Mouse (Mus musculus) hindbrain, embryonic 15.5 days (tissue): ENCODE data around the gene Camk1. TPM values are rescaled to one million over a fixed set of nuclear protein-coding genes. Genes with fewer than 3 reads are reported as not detected.

ENCODE experiments used
- ATAC-seq: fragments of 200-750 bp; cut with Nextera tagmentation; 2 replicates; pipeline ENCODE4 v1.8.0; 2017; ENCODE audit warnings: low read depth, moderate number of reproducible peaks, moderate TSS enrichment; ENCODE audit not compliant: low FRiP score
- H3K27ac ChIP-seq: fragments of 300-500 bp; sonication (generic); replicated peaks from 2 replicates; pipeline ENCODE4 v1.5.1; 2015; ENCODE audit warnings: mild to moderate bottlenecking, inconsistent platforms
- H3K27me3 ChIP-seq: fragments of 300-500 bp; sonication (generic); 2 replicates; pipeline ENCODE4 v1.6.1; 2015; ENCODE audit warnings: control low read depth, inconsistent platforms
- H3K36me3 ChIP-seq: fragments of 300-500 bp; sonication (generic); 2 replicates; pipeline ENCODE4 v1.6.1; 2015; ENCODE audit warnings: control low read depth, inconsistent platforms
- H3K4me1 ChIP-seq: fragments of 300-500 bp; sonication (generic); replicated peaks from 2 replicates; pipeline ENCODE4 v1.6.1; 2015; ENCODE audit warnings: control low read depth, inconsistent platforms
- H3K4me2 ChIP-seq: fragments of 300-500 bp; sonication (generic); 2 replicates; pipeline ENCODE4 v1.6.1; 2015; ENCODE audit warnings: moderate library complexity, mild to moderate bottlenecking, inconsistent platforms
- H3K4me3 ChIP-seq: fragments of 300-500 bp; sonication (generic); 2 replicates; pipeline ENCODE4 v1.5.1; 2015; ENCODE audit warnings: mild to moderate bottlenecking, inconsistent platforms
- H3K9ac ChIP-seq: fragments of 300-500 bp; sonication (generic); 2 replicates; pipeline ENCODE4 v1.6.1; 2015; ENCODE audit warnings: inconsistent platforms
- H3K9me3 ChIP-seq: fragments of 300-500 bp; sonication (generic); 2 replicates; pipeline ENCODE4 v1.6.1; 2016; ENCODE audit warnings: control low read depth, inconsistent platforms
- WGBS: fragments of 180-500 bp; shearing (Covaris S2); methylation state at CpG from one replicate; pipeline ENCODE4 v1.1.7; 2015; 5-methylcytosine and 5-hydroxymethylcytosine counted together
- polyA plus RNA-seq: library from polyadenylated mRNA; unstranded; fragments of >200 nt; fragmentation: Nextera tagmentation; extraction: Ambion mirVana; gene quantifications from 2 replicates; pipeline ENCODE4 v1.2.1, GENCODE M21; 2015

Camk1 gene
- polyA plus RNA-seq, 1 experiment from 2014 or later, result 117 TPM

DNA sequence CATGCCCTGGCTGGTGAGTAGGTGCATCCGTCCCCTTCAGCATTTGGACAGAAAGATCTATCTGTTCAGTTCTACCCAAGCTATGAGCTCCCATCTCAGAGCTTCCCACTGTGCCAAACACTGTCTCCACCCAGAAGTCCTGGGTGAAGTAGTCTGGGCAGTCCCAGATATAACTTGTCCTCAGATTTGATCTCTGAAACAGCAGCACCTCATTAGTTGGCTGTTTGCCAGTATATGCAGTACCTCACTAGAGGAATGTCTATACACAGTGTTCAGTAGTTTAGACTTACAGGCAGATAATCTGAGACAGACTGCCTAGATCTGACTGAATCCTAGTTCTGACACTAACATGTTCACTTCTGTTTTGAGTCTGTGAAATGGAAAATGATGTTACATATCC lies 14.4 kb downstream of the Camk1 start:
- peaks cover 21% of the 10 kb centered on the region for H3K4me1 ChIP-seq
- no peak overlapping the region for H3K27ac ChIP-seq
- no peak overlapping the region for H3K4me2 ChIP-seq
- H3K4me3 ChIP-seq, result no peak overlapping the region
- no peak overlapping the region for H3K9ac ChIP-seq
- no peak for ATAC-seq
- H3K9me3 ChIP-seq, result no peaks in the 10 kb centered on the region
- H3K36me3 ChIP-seq, result peaks cover 23% of the 10 kb centered on the region
- WGBS, result 92% methylated on average over 1 of the region's 1 CpGs
- H3K27me3 ChIP-seq, result no peaks in the 10 kb centered on the region

DNA sequence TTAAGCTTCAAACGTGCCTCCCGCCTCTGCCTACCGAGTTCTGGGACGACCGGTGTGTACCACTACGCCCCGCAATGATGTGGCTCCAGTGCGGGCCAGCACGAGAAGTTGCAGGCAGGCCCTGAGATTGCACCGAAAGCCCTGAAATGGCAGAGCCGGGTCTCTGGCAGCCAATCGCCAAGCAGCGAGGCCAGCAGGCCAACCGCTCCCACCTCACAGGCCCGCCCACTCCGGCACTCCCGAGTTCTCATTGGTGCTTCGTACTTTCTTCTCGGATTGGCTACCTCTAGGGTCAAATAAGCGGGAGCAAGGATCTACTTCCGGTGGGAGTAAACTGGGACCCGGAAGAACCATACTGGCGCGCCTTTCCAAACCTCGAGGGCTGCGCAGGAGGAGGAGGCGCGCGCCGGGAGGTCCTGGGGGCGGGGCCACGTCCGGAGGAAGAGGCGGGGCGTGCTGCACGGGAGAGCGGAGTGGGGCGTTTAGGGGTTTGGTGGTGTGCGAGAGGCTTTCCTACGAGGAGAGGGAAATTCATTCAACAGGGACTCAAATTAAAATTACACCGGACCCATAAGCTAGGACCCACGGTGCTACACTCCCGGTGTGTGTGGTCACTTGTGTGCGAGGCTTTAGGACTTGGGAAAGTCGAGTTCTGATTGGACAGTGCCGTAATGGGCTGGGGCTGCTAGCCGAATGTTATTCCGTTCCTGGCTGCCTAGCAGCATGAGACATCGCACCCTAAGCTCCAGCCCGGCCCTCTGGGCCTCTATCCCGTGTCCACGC lies 17.1 kb downstream of the Camk1 start, which contains the start of gene Ogg1:
Gene Ogg1 (plus strand): TSS at position 440 of the 783 bp plus-strand sequence.
- Histone ChIP-seq H3K9me3 (no peaks in the 10 kb centered on the region), H3K36me3 (peaks cover 39% of the 10 kb centered on the region), H3K4me2 (peak within 1 kb of the TSS; percentile 86), H3K9ac (peak within 1 kb of the TSS; percentile 67), H3K4me1 (peaks cover 16% of the 10 kb centered on the region), H3K27ac (peak within 1 kb of the TSS; percentile 84), H3K4me3 (peak within 1 kb of the TSS; percentile 59), H3K27me3 (no peaks in the 10 kb centered on the region)
- WGBS, result under 1% methylated on average over 52 of the region's 52 CpGs
- ATAC-seq, result peak; percentile 99

DNA sequence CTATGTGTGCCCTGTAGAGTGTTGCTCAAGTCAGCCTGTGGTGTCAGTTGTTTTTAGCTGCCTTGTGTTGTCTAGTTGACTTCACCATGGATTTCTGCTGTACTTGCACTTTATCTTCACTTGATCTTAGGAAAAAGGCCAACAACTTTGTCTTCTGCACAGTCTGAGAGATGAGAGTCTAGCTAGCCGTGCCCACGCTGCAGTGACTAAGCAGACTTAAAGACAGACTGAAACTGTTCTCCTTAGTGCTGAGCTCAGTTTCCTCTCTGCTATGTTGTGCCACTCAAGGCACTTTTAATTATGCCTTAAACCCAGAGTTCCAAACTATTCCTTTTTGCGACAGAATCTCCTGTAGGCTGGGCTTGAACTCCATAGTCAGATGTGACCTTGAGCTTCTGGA lies 27.8 kb downstream of the Camk1 start:
- Histone ChIP-seq H3K36me3 (peaks cover 82% of the 10 kb centered on the region), H3K27ac (no peak overlapping the region), H3K4me3 (no peak overlapping the region), H3K4me1 (no peaks in the 10 kb centered on the region; the same call in 1 of the 2 replicates), H3K4me2 (no peak overlapping the region), H3K9me3 (no peaks in the 10 kb centered on the region), H3K27me3 (no peaks in the 10 kb centered on the region), H3K9ac (no peak overlapping the region)
- 96% methylated on average over 3 of the region's 3 CpGs for WGBS
- no peak for ATAC-seq

DNA sequence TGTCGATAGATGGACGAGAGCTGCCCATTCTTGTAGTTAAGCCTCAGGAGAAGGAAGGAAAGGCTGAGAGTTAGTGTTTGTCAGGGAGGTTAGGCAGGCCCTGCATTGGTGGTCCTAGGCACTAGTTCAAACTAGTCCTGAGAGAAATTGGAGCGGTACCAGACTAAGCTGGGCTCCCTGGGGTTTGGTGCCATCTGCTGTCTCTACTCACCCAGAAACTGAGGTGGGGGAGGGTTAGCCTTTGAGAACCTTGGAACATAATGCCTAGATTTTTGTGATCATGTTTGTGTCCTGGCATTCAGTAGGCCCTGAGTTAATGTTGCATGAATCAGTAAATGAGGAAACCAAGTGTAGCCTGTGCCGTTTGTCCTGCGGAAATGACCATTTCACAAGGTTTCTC lies 35.6 kb downstream of the Camk1 start:
- H3K27me3 ChIP-seq, result no peaks in the 10 kb centered on the region
- H3K4me3 ChIP-seq, result peak overlapping the region; percentile 74
- H3K27ac ChIP-seq, result peak overlapping the region; percentile 99
- H3K9ac ChIP-seq, result peak overlapping the region; percentile 87
- H3K36me3 ChIP-seq, result peaks cover 16% of the 10 kb centered on the region
- H3K4me1 ChIP-seq, result peaks cover 27% of the 10 kb centered on the region
- no peak for ATAC-seq
- 29% methylated on average over 5 of the region's 5 CpGs for WGBS
- H3K9me3 ChIP-seq, result no peaks in the 10 kb centered on the region
- H3K4me2 ChIP-seq, result peak overlapping the region; percentile 98

DNA sequence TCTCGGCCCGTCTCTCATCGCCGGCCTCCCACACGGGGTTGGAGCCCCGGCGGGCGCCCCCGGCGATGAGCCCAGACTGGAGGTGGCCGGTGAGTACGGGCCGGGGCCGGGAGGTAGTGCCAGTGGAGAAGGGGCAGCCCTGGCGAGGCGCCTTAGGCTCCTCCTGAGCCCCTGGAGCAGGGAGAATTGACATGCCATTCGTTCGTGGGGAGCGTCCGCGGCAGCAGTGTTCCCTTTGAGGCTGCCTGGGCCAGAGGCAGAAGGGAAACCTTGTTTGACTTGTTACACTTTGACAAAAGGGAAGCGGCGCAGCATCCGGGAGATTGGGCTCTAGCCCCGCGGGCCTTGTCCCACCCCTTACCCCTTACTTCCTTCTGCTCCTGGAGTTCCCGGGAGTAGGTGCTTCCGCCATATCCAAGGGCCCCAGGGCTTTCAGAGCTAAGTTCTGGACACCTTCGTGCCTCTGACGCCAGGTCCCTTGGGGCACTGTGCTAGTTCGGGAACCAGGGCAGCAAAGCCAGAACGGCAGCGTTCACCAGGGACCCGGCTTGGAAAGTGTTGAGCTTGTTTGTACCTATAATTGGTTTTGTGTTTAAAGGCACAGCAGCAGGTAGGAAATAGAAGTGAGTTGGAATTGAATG lies 36.2 kb downstream of the Camk1 start:
- WGBS, result under 1% methylated on average over 34 of the region's 34 CpGs
- H3K27ac ChIP-seq, result peak overlapping the region; percentile 99
- H3K4me3 ChIP-seq, result peak overlapping the region; percentile 74
- peak overlapping the region; percentile 98 for H3K4me2 ChIP-seq
- H3K27me3 ChIP-seq, result no peaks in the 10 kb centered on the region
- peaks cover 27% of the 10 kb centered on the region for H3K4me1 ChIP-seq
- H3K9me3 ChIP-seq, result no peaks in the 10 kb centered on the region
- ATAC-seq, result no peak
- peaks cover 11% of the 10 kb centered on the region for H3K36me3 ChIP-seq
- peak overlapping the region; percentile 87 for H3K9ac ChIP-seq

DNA sequence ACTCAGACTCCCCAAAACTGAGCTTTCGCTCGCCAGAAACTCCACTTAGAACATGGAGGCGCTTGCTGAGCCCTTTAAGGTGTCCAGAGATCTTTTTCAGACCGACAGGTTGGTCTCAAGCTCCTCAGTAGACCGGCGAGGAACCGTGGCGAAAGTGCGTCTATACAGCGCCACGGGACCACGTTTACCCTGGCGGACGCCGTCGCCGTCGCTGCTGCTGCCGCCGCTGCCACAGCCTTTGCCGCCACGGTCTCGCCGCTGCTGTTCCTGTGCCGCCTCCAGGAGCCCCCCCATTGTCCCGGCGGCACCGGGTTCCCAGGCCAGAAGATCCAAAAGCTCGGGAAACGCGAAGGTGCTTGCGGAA lies 36.8 kb downstream of the Camk1 start, which contains the start of gene Brpf1:
Gene Brpf1 (plus strand): TSS at position 152 of the 364 bp plus-strand sequence.
- H3K9me3 ChIP-seq, result no peaks in the 10 kb centered on the region
- under 1% methylated on average over 32 of the region's 32 CpGs for WGBS
- H3K36me3 ChIP-seq, result peaks cover 4% of the 10 kb centered on the region
- peaks cover 27% of the 10 kb centered on the region for H3K4me1 ChIP-seq
- H3K27me3 ChIP-seq, result no peaks in the 10 kb centered on the region
- peak within 1 kb of the TSS; percentile 99 for H3K27ac ChIP-seq
- H3K4me2 ChIP-seq, result peak within 1 kb of the TSS; percentile 98
- ATAC-seq, result peak; percentile 46
- peak within 1 kb of the TSS; percentile 87 for H3K9ac ChIP-seq
- peak within 1 kb of the TSS; percentile 74 for H3K4me3 ChIP-seq

DNA sequence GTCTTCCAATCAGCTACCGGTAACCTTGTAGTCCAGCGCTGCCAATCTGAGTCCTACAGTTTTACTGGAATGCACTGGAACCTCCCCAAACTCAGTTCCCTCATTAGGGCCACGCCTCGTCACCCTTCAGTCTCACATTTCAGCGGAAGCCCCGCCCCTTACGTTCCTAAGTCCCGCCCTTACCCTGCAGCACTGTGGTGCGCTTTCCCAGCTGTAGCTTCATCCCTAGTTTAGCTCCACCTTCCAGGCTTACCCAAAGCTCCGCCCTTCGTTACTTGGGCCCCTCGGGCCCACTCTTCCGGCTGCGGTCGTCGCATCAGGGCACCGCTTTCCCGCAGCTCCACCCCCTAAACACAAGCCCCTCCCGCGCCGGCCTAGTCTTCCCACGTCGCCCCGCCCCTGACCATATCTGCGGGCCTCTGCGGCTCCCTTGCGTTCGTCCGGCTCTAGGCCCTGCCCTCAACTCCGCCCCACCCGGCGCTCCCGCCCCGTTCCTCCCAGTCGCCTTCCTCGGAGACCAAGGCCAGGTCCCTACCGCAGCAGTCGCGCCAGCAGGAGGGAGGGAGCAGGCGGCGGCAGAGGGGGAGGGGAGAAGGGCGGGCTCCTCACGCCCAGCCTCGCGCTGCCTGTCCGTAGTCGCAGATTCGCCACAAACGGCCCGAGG lies 37.3 kb downstream of the Camk1 start:
- WGBS, result under 1% methylated on average over 50 of the region's 50 CpGs
- peak overlapping the region; percentile 98 for H3K4me2 ChIP-seq
- peaks cover 4% of the 10 kb centered on the region; the same call in 1 of the 2 replicates for H3K36me3 ChIP-seq
- peak; percentile 98 for ATAC-seq
- no peaks in the 10 kb centered on the region for H3K27me3 ChIP-seq
- H3K9me3 ChIP-seq, result no peaks in the 10 kb centered on the region
- peak overlapping the region; percentile 99 for H3K27ac ChIP-seq
- H3K9ac ChIP-seq, result peak overlapping the region; percentile 87
- H3K4me1 ChIP-seq, result peaks cover 27% of the 10 kb centered on the region
- peak overlapping the region; percentile 74 for H3K4me3 ChIP-seq

DNA sequence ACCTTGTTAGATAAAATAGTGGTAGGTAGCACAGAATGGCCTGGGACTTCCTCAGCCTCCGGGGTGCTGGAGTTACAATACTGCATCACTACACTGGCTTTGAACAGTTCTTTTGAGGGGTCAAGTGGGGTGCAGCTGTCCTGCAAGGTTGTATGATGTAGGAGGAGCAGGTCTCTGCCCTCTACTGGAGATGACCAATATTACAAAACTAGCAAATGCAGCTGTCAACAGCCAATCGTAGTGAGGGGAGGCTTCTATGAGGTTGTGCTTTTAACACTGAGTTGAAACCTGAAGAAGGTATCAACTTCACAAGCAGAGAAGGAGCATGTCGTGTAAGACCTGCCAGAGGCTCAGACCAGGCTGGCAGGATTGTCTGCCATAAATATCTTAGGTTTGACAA lies 41.5 kb downstream of the Camk1 start:
- H3K27me3 ChIP-seq, result no peaks in the 10 kb centered on the region
- no peak overlapping the region for H3K4me2 ChIP-seq
- no peak for ATAC-seq
- H3K9ac ChIP-seq, result no peak overlapping the region
- H3K27ac ChIP-seq, result no peak overlapping the region
- H3K4me1 ChIP-seq, result peaks cover 7% of the 10 kb centered on the region
- WGBS, result 22% methylated on average over 3 of the region's 3 CpGs
- no peak overlapping the region for H3K4me3 ChIP-seq
- no peaks in the 10 kb centered on the region for H3K36me3 ChIP-seq
- H3K9me3 ChIP-seq, result no peaks in the 10 kb centered on the region

DNA sequence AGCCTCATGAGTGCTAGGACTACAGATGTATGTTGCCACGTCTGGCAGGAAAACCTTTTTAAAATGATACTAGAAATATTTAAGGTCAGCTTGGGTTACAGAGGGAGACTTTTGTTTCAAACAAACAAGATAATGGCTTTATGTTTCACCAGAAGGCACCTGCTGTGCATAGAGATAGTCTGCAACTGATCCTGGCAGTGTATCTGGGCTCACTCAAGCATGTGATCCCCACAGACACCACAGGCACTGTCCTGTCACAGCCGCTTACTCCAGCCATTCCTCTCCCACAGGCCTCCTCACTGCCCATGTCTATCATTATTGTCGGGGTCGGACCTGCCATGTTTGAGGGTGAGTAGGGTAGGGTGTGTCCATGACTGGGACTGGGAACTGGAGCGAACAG lies 42.4 kb downstream of the Camk1 start:
- H3K27ac ChIP-seq, result no peak overlapping the region
- H3K4me3 ChIP-seq, result no peak overlapping the region
- 84% methylated on average over 5 of the region's 5 CpGs for WGBS
- H3K4me1 ChIP-seq, result peaks cover 7% of the 10 kb centered on the region
- H3K4me2 ChIP-seq, result no peak overlapping the region
- H3K9ac ChIP-seq, result no peak overlapping the region
- no peaks in the 10 kb centered on the region for H3K9me3 ChIP-seq
- ATAC-seq, result no peak
- H3K27me3 ChIP-seq, result no peaks in the 10 kb centered on the region
- H3K36me3 ChIP-seq, result no peaks in the 10 kb centered on the region

DNA sequence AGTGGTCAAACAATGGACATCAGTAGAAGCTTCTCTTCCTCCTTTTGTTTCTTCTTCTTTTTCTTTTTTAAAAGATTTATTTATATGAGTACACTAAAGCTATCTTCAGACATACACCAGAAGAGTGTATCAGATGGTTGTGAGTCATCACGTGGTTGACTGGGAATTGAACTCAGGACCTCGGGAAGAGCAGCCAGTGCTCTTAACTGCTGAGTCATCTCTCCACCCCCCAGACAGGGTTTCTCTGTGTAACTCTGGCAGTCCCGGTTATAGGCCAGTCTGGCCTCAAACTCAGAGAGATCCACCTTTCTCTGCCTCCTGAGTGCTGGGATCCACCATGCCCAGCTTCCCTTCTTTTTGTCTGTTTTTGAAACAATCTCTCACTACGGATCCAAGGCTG lies 47.1 kb downstream of the Camk1 start:
- 70% methylated on average over 4 of the region's 4 CpGs for WGBS
- no peak overlapping the region for H3K27ac ChIP-seq

DNA sequence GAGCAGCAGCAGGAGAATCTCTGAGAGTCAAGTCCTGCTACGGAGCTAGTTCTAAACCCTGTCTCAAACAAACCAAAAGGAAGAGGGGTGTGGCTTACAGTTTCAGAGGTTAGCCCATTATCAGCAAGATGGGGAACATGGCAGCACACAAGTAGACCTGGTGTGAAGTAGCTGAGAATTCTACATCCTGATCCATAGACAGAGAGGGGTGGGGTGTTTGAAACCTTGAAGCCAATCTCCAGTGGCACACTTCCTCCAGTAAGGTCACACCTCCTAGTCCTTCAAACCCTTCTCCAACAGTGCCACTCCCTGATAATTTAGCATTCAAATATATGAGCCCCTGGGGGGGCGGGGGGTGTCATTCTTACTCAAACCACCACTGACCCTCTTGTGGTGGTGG lies 47.7 kb downstream of the Camk1 start:
- no peak for ATAC-seq
- WGBS, result 80% methylated on average over 2 of the region's 2 CpGs
- no peaks in the 10 kb centered on the region for H3K27me3 ChIP-seq
- no peak overlapping the region for H3K4me2 ChIP-seq
- H3K9me3 ChIP-seq, result no peaks in the 10 kb centered on the region
- H3K36me3 ChIP-seq, result no peaks in the 10 kb centered on the region
- H3K4me1 ChIP-seq, result no peaks in the 10 kb centered on the region
- H3K4me3 ChIP-seq, result no peak overlapping the region
- no peak overlapping the region for H3K9ac ChIP-seq
- H3K27ac ChIP-seq, result no peak overlapping the region

More for the DNA sequence above, 47.1 kb downstream of the Camk1 start:
- Histone ChIP-seq H3K4me1 (no peaks in the 10 kb centered on the region), H3K9ac (no peak overlapping the region), H3K9me3 (no peaks in the 10 kb centered on the region), H3K4me3 (no peak overlapping the region), H3K36me3 (no peaks in the 10 kb centered on the region), H3K4me2 (no peak overlapping the region), H3K27me3 (no peaks in the 10 kb centered on the region)
- no peak for ATAC-seq

DNA sequence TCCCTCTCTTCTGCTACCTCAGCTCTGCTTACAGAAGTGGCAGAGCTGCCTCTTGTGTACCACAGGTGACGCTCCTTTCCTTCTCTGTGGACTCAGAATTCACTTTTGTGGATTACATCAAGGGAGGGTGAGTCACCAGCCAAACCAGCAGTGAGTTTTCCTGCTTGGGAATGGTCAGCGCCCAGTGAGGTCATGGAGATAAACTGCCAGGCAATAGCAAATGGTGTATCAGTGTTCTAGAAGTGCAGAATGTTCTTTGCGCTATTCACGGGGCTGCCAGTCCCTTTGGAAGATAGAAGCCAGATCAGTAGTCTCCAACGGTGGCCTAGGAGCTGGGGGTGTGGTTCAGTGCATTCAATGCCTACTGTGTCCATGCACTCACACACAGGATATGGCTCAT lies 50.8 kb downstream of the Camk1 start:
- Histone ChIP-seq H3K27me3 (no peaks in the 10 kb centered on the region), H3K4me1 (no peaks in the 10 kb centered on the region), H3K4me2 (no peak overlapping the region), H3K9me3 (no peaks in the 10 kb centered on the region), H3K36me3 (no peaks in the 10 kb centered on the region), H3K4me3 (no peak overlapping the region), H3K27ac (no peak overlapping the region), H3K9ac (no peak overlapping the region)
- WGBS, result 73% methylated on average over 5 of the region's 5 CpGs
- no peak for ATAC-seq
